Mouse (Mus musculus): ENCODE results near the gene Nutm2. TPM values are rescaled to one million over a fixed set of nuclear protein-coding genes. Genes with fewer than 3 reads are reported as not detected.
"Not testable (repeated sequence)": the region's sequence is repeated elsewhere in the genome, so short reads cannot be mapped to it uniquely, and the experiment has no call there.

Nutm2 gene
- polyA plus RNA-seq, 1 experiment from 2014 or later = not detected

GRCm38 (mm10) chr13:50452266-50452665 is 14.8 kb upstream of the Nutm2 start:
- ATAC-seq (ENCODE audit: low FRiP score, low TSS enrichment); H3K27me3 ChIP-seq (ENCODE audit: control insufficient read depth, insufficient read depth, low read length); H3K36me3 ChIP-seq (ENCODE audit: control insufficient read depth, insufficient read depth, low read length); H3K27ac ChIP-seq (replicated peaks; ENCODE audit: low read depth, low read length); H3K4me1 ChIP-seq (ENCODE audit: control insufficient read depth, insufficient read depth, low read length); H3K9ac ChIP-seq (replicated peaks; ENCODE audit: low read length); H3K4me2 ChIP-seq (ENCODE audit: low read length); H3K4me3 ChIP-seq (replicated peaks; ENCODE audit: low read depth, low read length); H3K9me3 ChIP-seq (ENCODE audit: control insufficient read depth, low read length); DNase-seq: not testable (repeated sequence)
- WGBS = 80% methylated on average over 9 of the region's 9 CpGs

- WGBS = 36% methylated on average over 4 of the region's 4 CpGs
- no peaks in the 10 kb centered on the region for H3K4me1 ChIP-seq (ENCODE audit: control insufficient read depth, insufficient read depth, low read length)
- H3K9me3 ChIP-seq (ENCODE audit: control insufficient read depth, low read length) = no peaks in the 10 kb centered on the region
- ATAC-seq (ENCODE audit: low FRiP score, low TSS enrichment) = no peak
- H3K27ac ChIP-seq (replicated peaks; ENCODE audit: low read depth, low read length) = no peak overlapping the region
- no peak overlapping the region for H3K4me2 ChIP-seq (ENCODE audit: low read length)
- no peaks in the 10 kb centered on the region for H3K27me3 ChIP-seq (ENCODE audit: control insufficient read depth, insufficient read depth, low read length)
- no peak for DNase-seq
- no peak overlapping the region for H3K4me3 ChIP-seq (replicated peaks; ENCODE audit: low read depth, low read length)
- no peak overlapping the region for H3K9ac ChIP-seq (replicated peaks; ENCODE audit: low read length)
- no peaks in the 10 kb centered on the region for H3K36me3 ChIP-seq (ENCODE audit: control insufficient read depth, insufficient read depth, low read length)
Measured at GRCm38 (mm10) chr13:50453426-50453825, 13.7 kb upstream of the Nutm2 start.

GRCm38 (mm10) chr13:50460433-50460832 is 6.7 kb upstream of the Nutm2 start:
- not testable (repeated sequence) for DNase-seq; H3K36me3 ChIP-seq (ENCODE audit: control insufficient read depth, insufficient read depth, low read length); H3K27me3 ChIP-seq (ENCODE audit: control insufficient read depth, insufficient read depth, low read length); H3K4me1 ChIP-seq (ENCODE audit: control insufficient read depth, insufficient read depth, low read length); H3K4me2 ChIP-seq (ENCODE audit: low read length); ATAC-seq (ENCODE audit: low FRiP score, low TSS enrichment); H3K4me3 ChIP-seq (replicated peaks; ENCODE audit: low read depth, low read length); H3K9me3 ChIP-seq (ENCODE audit: control insufficient read depth, low read length); H3K27ac ChIP-seq (replicated peaks; ENCODE audit: low read depth, low read length); H3K9ac ChIP-seq (replicated peaks; ENCODE audit: low read length)
- WGBS = 69% methylated on average over 2 of the region's 2 CpGs

- Histone ChIP-seq H3K4me3 (replicated peaks; ENCODE audit: low read depth, low read length) (peak overlapping the region; percentile 20; the same call in 1 of the 2 replicates), H3K27me3 (ENCODE audit: control insufficient read depth, insufficient read depth, low read length) (no peaks in the 10 kb centered on the region), H3K36me3 (ENCODE audit: control insufficient read depth, insufficient read depth, low read length) (no peaks in the 10 kb centered on the region), H3K27ac (replicated peaks; ENCODE audit: low read depth, low read length) (no peak overlapping the region), H3K4me1 (ENCODE audit: control insufficient read depth, insufficient read depth, low read length) (no peaks in the 10 kb centered on the region), H3K4me2 (ENCODE audit: low read length) (peak overlapping the region; percentile 41), H3K9me3 (ENCODE audit: control insufficient read depth, low read length) (no peaks in the 10 kb centered on the region), H3K9ac (replicated peaks; ENCODE audit: low read length) (no peak overlapping the region; the same call in 1 of the 2 replicates)
- DNase-seq = peak; percentile 21
- WGBS = 55% methylated on average over 27 of the region's 27 CpGs
- ATAC-seq (ENCODE audit: low FRiP score, low TSS enrichment) = no peak
Measured at GRCm38 (mm10) chr13:50464621-50465562, 2.2 kb upstream of the Nutm2 start.

GRCm38 (mm10) chr13:50488510-50488909 is 21.4 kb downstream of the Nutm2 start:
- H3K9ac ChIP-seq (replicated peaks; ENCODE audit: low read length); H3K27ac ChIP-seq (replicated peaks; ENCODE audit: low read depth, low read length); H3K36me3 ChIP-seq (ENCODE audit: control insufficient read depth, insufficient read depth, low read length); DNase-seq; H3K4me2 ChIP-seq (ENCODE audit: low read length); H3K4me1 ChIP-seq (ENCODE audit: control insufficient read depth, insufficient read depth, low read length); H3K27me3 ChIP-seq (ENCODE audit: control insufficient read depth, insufficient read depth, low read length); H3K9me3 ChIP-seq (ENCODE audit: control insufficient read depth, low read length); H3K4me3 ChIP-seq (replicated peaks; ENCODE audit: low read depth, low read length); ATAC-seq (ENCODE audit: low FRiP score, low TSS enrichment): not testable (repeated sequence)

- not testable (repeated sequence) for H3K9me3 ChIP-seq (ENCODE audit: control insufficient read depth, low read length); ATAC-seq (ENCODE audit: low FRiP score, low TSS enrichment); H3K36me3 ChIP-seq (ENCODE audit: control insufficient read depth, insufficient read depth, low read length); H3K4me3 ChIP-seq (replicated peaks; ENCODE audit: low read depth, low read length); H3K4me2 ChIP-seq (ENCODE audit: low read length); H3K9ac ChIP-seq (replicated peaks; ENCODE audit: low read length); H3K27me3 ChIP-seq (ENCODE audit: control insufficient read depth, insufficient read depth, low read length); H3K27ac ChIP-seq (replicated peaks; ENCODE audit: low read depth, low read length); H3K4me1 ChIP-seq (ENCODE audit: control insufficient read depth, insufficient read depth, low read length); DNase-seq
- WGBS = 86% methylated on average over 9 of the region's 9 CpGs
Measured at GRCm38 (mm10) chr13:50510470-50511343, 43.6 kb downstream of the Nutm2 start.

Other genes with a start within 250 kb of the Nutm2 start
- not detected in 2 replicates for gene Gm906, start 217.0 kb upstream of the Nutm2 start, polyA plus RNA-seq (2014; fragmentation: Nextera tagmentation; extraction: Ambion mirVana)
- 32.2 and 38.6 TPM in 2 replicates for gene Fbxw17, start 49.4 kb upstream of the Nutm2 start, polyA plus RNA-seq (2014; fragmentation: Nextera tagmentation; extraction: Ambion mirVana)
- gene Gm47429, start 23.4 kb upstream of the Nutm2 start, polyA plus RNA-seq (2014; fragmentation: Nextera tagmentation; extraction: Ambion mirVana) = not detected in 2 replicates
- not detected in 2 replicates for gene Gm904, start 175.9 kb downstream of the Nutm2 start, polyA plus RNA-seq (2014; fragmentation: Nextera tagmentation; extraction: Ambion mirVana)
- gene Gm8765, start 231.0 kb downstream of the Nutm2 start, polyA plus RNA-seq (2014; fragmentation: Nextera tagmentation; extraction: Ambion mirVana) = not detected in 2 replicates

Data from midbrain, embryonic 14.5 days (tissue).